Mouse (Mus musculus) thymus, postnatal 0 days (tissue): ENCODE results near the gene Herc3. TPM values are rescaled to one million over a fixed set of nuclear protein-coding genes. Genes with fewer than 3 reads are reported as not detected.

ENCODE experiments used
- DNase-seq: peaks from one replicate; pipeline ENCODE4 v3.0.0-alpha.2; 2015; ENCODE audit warnings: low spot score
- polyA plus RNA-seq: library from polyadenylated mRNA; unstranded; fragments of >200 nt; fragmentation: Nextera tagmentation; extraction: Ambion mirVana; gene quantifications from 2 replicates; pipeline ENCODE4 v1.2.1, GENCODE M21; 2015

Herc3 gene
- polyA plus RNA-seq, 1 experiment from 2014 or later, result 16.2 TPM

- DNase-seq, result no peak
Measured at GRCm38 (mm10) chr6:58965071-58965831, 134.0 kb downstream of the Herc3 start.

GRCm38 (mm10) chr6:58968272-58968671 lies 137.0 kb downstream of the Herc3 start:
- no peak for DNase-seq

Other genes with a start within 250 kb of the Herc3 start
- 14.1 and 18.3 TPM in 2 replicates for gene Abcg2, start 246.9 kb upstream of the Herc3 start, polyA plus RNA-seq
- gene Nap1l5, start 75.6 kb downstream of the Herc3 start, polyA plus RNA-seq, result 0.33 TPM in 1 of 2 replicates, not detected in the other
- gene Fam13a, start 193.1 kb downstream of the Herc3 start, polyA plus RNA-seq, result 3.9 and 4.7 TPM in 2 replicates